Mouse (Mus musculus): ENCODE measurements at regions not wholly inside any gene's neighbourhood (a gene's known extent, or its start where the extent isn't known, plus 50 kb on each side); places are given as distances from the start of the nearest gene placed in this dataset.

GRCm38 (mm10) chr14:31891500-31892185, 61.2 kb upstream of the Ankrd28 start:
- ATAC-seq (ENCODE audit: poor library complexity, severe bottlenecking) = no peak

- no peak for ATAC-seq (ENCODE audit: poor library complexity, severe bottlenecking)
These were observed 61.7 kb upstream of the Ankrd28 start for GRCm38 (mm10) chr14:31892186-31892510.

GRCm38 (mm10) chr14:31896500-31896899, 66.0 kb upstream of the Ankrd28 start:
- no peak for ATAC-seq (ENCODE audit: poor library complexity, severe bottlenecking)

- ATAC-seq (ENCODE audit: poor library complexity, severe bottlenecking) = no peak
These were observed 69.1 kb upstream of the Ankrd28 start for GRCm38 (mm10) chr14:31899504-31899903.

- no peak for ATAC-seq (ENCODE audit: poor library complexity, severe bottlenecking)
These were observed 69.5 kb upstream of the Ankrd28 start for GRCm38 (mm10) chr14:31899906-31900305.

- no peak for ATAC-seq (ENCODE audit: poor library complexity, severe bottlenecking)
These were observed 71.5 kb upstream of the Ankrd28 start for GRCm38 (mm10) chr14:31901901-31902300.

- ATAC-seq (ENCODE audit: poor library complexity, severe bottlenecking) = no peak
These were observed 73.2 kb upstream of the Ankrd28 start for GRCm38 (mm10) chr14:31903664-31904063.

GRCm38 (mm10) chr14:31908591-31908990, 78.1 kb upstream of the Ankrd28 start:
- ATAC-seq (ENCODE audit: poor library complexity, severe bottlenecking) = no peak

GRCm38 (mm10) chr14:31909291-31909690, 78.8 kb upstream of the Ankrd28 start:
- ATAC-seq (ENCODE audit: poor library complexity, severe bottlenecking) = no peak

GRCm38 (mm10) chr14:31910809-31911208, 80.4 kb upstream of the Ankrd28 start:
- no peak for ATAC-seq (ENCODE audit: poor library complexity, severe bottlenecking)

GRCm38 (mm10) chr14:31918461-31918860, 88.0 kb upstream of the Ankrd28 start:
- ATAC-seq (ENCODE audit: poor library complexity, severe bottlenecking) = no peak

- ATAC-seq (ENCODE audit: poor library complexity, severe bottlenecking) = no peak
These were observed 88.5 kb upstream of the Ankrd28 start for GRCm38 (mm10) chr14:31918921-31919320.

- no peak for ATAC-seq (ENCODE audit: poor library complexity, severe bottlenecking)
These were observed 98.8 kb upstream of the Ankrd28 start for GRCm38 (mm10) chr14:31929161-31929707.

- peak; percentile 79 for ATAC-seq (ENCODE audit: poor library complexity, severe bottlenecking)
These were observed 98.4 kb upstream of the Galnt15 start for GRCm38 (mm10) chr14:31930367-31930766.

GRCm38 (mm10) chr14:31931971-31932370, 96.8 kb upstream of the Galnt15 start:
- ATAC-seq (ENCODE audit: poor library complexity, severe bottlenecking) = no peak

- no peak for ATAC-seq (ENCODE audit: poor library complexity, severe bottlenecking)
These were observed 95.3 kb upstream of the Galnt15 start for GRCm38 (mm10) chr14:31933441-31933840.

- ATAC-seq (ENCODE audit: poor library complexity, severe bottlenecking) = no peak
These were observed 94.9 kb upstream of the Galnt15 start for GRCm38 (mm10) chr14:31933841-31934271.

GRCm38 (mm10) chr14:31934321-31934720, 94.5 kb upstream of the Galnt15 start:
- no peak for ATAC-seq (ENCODE audit: poor library complexity, severe bottlenecking)

- no peak for ATAC-seq (ENCODE audit: poor library complexity, severe bottlenecking)
These were observed 94.0 kb upstream of the Galnt15 start for GRCm38 (mm10) chr14:31934771-31935170.

GRCm38 (mm10) chr14:31935411-31935810, 93.4 kb upstream of the Galnt15 start:
- ATAC-seq (ENCODE audit: poor library complexity, severe bottlenecking) = no peak

- no peak for ATAC-seq (ENCODE audit: poor library complexity, severe bottlenecking)
These were observed 92.2 kb upstream of the Galnt15 start for GRCm38 (mm10) chr14:31936581-31936980.

- no peak for ATAC-seq (ENCODE audit: poor library complexity, severe bottlenecking)
These were observed 87.9 kb upstream of the Galnt15 start for GRCm38 (mm10) chr14:31940900-31941299.

All from megakaryocyte, adult 5-6 weeks (primary cell).